Mouse (Mus musculus) embryonic facial prominence, embryonic 14.5 days (tissue): ENCODE data around the gene Magoh. TPM values are rescaled to one million over a fixed set of nuclear protein-coding genes. Genes with fewer than 3 reads are reported as not detected.

Experiments used
- ATAC-seq: fragments of 200-750 bp; cut with Nextera tagmentation; 2 replicates; pipeline ENCODE4 v1.8.0; 2017; ENCODE audit warnings: low read depth, moderate number of reproducible peaks, moderate TSS enrichment
- DNase-seq: peaks from one replicate; pipeline ENCODE4 v3.0.0-alpha.2; 2015; ENCODE audit warnings: low spot score
- H3K27ac ChIP-seq: fragments of 300-500 bp; sonication (generic); replicated peaks from 2 replicates; pipeline ENCODE4 v1.5.1; 2014; ENCODE audit warnings: low read depth, mild to moderate bottlenecking, low read length, moderate library complexity
- H3K27me3 ChIP-seq: fragments of 300-500 bp; sonication (generic); replicated peaks from 2 replicates; pipeline ENCODE4 v1.6.1; 2014; ENCODE audit warnings: low read length; ENCODE audit not compliant: control insufficient read depth, insufficient read depth
- H3K36me3 ChIP-seq: fragments of 300-500 bp; sonication (generic); 2 replicates; pipeline ENCODE4 v1.6.1; 2014; ENCODE audit warnings: low read length, mixed read lengths; ENCODE audit not compliant: control insufficient read depth, insufficient read depth
- H3K4me1 ChIP-seq: fragments of 300-500 bp; sonication (generic); 2 replicates; pipeline ENCODE4 v1.6.1; 2014; ENCODE audit warnings: antibody characterized with exemption, low read length; ENCODE audit not compliant: control insufficient read depth, insufficient read depth
- H3K4me2 ChIP-seq: fragments of 300-500 bp; sonication (generic); 2 replicates; pipeline ENCODE4 v1.6.1; 2014; ENCODE audit warnings: low read depth, mild to moderate bottlenecking, low read length, moderate library complexity, mixed read lengths
- H3K4me3 ChIP-seq: fragments of 300-500 bp; sonication (generic); 2 replicates; pipeline ENCODE4 v1.5.1; 2014; ENCODE audit warnings: low read depth, mild to moderate bottlenecking, low read length
- H3K9ac ChIP-seq: fragments of 300-500 bp; sonication (generic); 2 replicates; pipeline ENCODE4 v1.6.1; 2014; ENCODE audit warnings: low read depth, mild to moderate bottlenecking, low read length, moderate library complexity, mixed read lengths
- H3K9me3 ChIP-seq: fragments of 300-500 bp; sonication (generic); 2 replicates; pipeline ENCODE4 v1.6.1; 2016; ENCODE audit warnings: low read length; ENCODE audit not compliant: control insufficient read depth
- WGBS: fragments of 180-500 bp; shearing (Covaris S2); extraction: QIAGEN DNeasy Blood & Tissue Kit; methylation state at CpG from one replicate; pipeline ENCODE4 v1.1.7; 2014; 5-methylcytosine and 5-hydroxymethylcytosine counted together
- polyA plus RNA-seq: library from polyadenylated mRNA; unstranded; fragments of >200 nt; fragmentation: Nextera tagmentation; extraction: Ambion mirVana; gene quantifications from 2 replicates; pipeline ENCODE4 v1.2.1, GENCODE M21; 2014

Gene Magoh
- polyA plus RNA-seq, 1 experiment from 2014 or later: 176 TPM

DNA sequence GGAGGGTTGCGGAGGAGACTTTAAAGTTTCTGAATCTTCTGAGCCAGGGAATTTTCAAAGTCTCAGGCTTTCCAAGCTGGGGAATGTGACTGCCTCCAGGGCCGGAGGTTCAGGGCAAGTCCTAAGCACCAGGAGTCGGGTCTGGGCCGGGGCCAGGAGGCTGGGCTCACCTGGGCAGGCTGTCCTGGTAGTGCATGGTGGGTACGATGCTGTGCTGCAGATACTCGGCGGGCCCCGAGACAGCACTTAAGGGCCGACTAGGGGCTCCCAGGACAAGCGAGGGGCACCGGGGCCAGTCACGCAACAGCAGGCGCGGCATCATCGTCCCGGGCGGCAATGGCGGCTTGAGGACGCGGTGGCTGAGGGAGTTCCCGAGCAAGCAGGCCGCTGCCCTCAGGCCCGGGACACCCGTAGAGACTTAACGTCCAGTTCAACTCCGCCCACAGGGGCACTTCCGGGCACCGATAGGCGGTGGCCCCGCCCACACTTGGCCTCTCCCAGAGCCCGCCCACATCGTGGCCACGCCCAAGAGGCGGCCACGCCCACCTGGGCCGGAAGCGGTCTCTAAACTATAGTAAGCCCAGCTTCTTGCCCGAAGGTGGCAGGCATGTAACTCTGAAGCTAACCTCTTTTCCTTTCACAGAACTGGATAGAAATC lies 43.7 kb downstream of the Magoh start, which contains the start of gene Cpt2:
Gene Cpt2, minus strand, starts transcription at position 466 of the 658 bp plus-strand sequence.
- 1% methylated on average over 33 of the region's 38 CpGs for WGBS
- H3K4me2 ChIP-seq: peak within 1 kb of the TSS; percentile 60
- peak within 1 kb of the TSS; percentile 80 for H3K9ac ChIP-seq
- no peaks in the 10 kb centered on the region for H3K9me3 ChIP-seq
- DNase-seq (peak; percentile 97), ATAC-seq (peak; percentile 94)
- peaks cover 15% of the 10 kb centered on the region for H3K4me1 ChIP-seq
- H3K27ac ChIP-seq: peak within 1 kb of the TSS; percentile 72
- H3K36me3 ChIP-seq: 0 out of 2 replicates have a peak, but pooled peaks cover 7% of the 10 kb centered on the region
- peak within 1 kb of the TSS; percentile 62 for H3K4me3 ChIP-seq
- H3K27me3 ChIP-seq: no peaks in the 10 kb centered on the region

DNA sequence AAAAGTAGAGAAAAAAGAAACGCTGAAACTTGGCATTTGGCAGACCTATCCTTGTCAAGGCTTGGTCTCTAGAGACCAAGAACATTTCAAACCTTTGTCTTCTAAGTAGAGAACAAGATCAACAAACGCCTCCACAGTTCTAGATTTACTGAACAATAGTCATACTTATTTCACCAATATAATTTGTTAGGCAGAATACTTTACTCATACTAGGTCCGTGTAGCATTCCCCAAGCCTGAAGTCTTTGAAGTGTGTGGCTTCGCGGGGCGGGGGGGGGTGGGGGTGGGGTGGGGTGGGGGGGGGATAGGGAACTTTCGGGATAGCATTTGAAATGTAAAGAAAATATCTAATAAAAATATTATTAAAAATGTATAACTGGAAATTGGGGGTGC lies 44.2 kb downstream of the Magoh start:
- Histone ChIP-seq H3K4me1 (peaks cover 15% of the 10 kb centered on the region), H3K4me3 (peak overlapping the region; percentile 62), H3K27ac (no peak overlapping the region), H3K36me3 (0 out of 2 replicates have a peak, but pooled peaks cover 7% of the 10 kb centered on the region), H3K27me3 (no peaks in the 10 kb centered on the region), H3K4me2 (peak overlapping the region; percentile 60), H3K9ac (no peak overlapping the region; the same call in 1 of the 2 replicates), H3K9me3 (no peaks in the 10 kb centered on the region)
- 47% methylated on average over 7 of the region's 7 CpGs for WGBS
- ATAC-seq (no peak; the same call in 1 of the 2 replicates), DNase-seq (no peak)

- no peak for ATAC-seq
- 50% methylated on average over 2 of the region's 2 CpGs for WGBS
These were observed 48.7 kb downstream of the Magoh start for GRCm38 (mm10) chr4:107928269-107928668.

GRCm38 (mm10) chr4:107928726-107929125 lies 49.2 kb downstream of the Magoh start:
- Histone ChIP-seq H3K27ac (no peak overlapping the region), H3K9me3 (no peaks in the 10 kb centered on the region), H3K4me2 (no peak overlapping the region), H3K9ac (no peak overlapping the region), H3K4me1 (no peaks in the 10 kb centered on the region), H3K27me3 (no peaks in the 10 kb centered on the region), H3K36me3 (no peaks in the 10 kb centered on the region), H3K4me3 (no peak overlapping the region)
- DNase-seq: no peak
- WGBS: 76% methylated on average over 2 of the region's 2 CpGs
- no peak for ATAC-seq

More at GRCm38 (mm10) chr4:107928269-107928668, 48.7 kb downstream of the Magoh start:
- H3K4me1 ChIP-seq: no peaks in the 10 kb centered on the region
- no peaks in the 10 kb centered on the region for H3K27me3 ChIP-seq
- no peak overlapping the region for H3K4me2 ChIP-seq
- no peak overlapping the region for H3K9ac ChIP-seq
- no peaks in the 10 kb centered on the region for H3K36me3 ChIP-seq
- H3K4me3 ChIP-seq: no peak overlapping the region
- H3K27ac ChIP-seq: no peak overlapping the region
- no peaks in the 10 kb centered on the region for H3K9me3 ChIP-seq
- no peak for DNase-seq

GRCm38 (mm10) chr4:107931453-107931852 lies 51.9 kb downstream of the Magoh start:
- H3K27ac ChIP-seq: no peak overlapping the region
- no peak for DNase-seq
- H3K4me1 ChIP-seq: no peaks in the 10 kb centered on the region
- H3K27me3 ChIP-seq: no peaks in the 10 kb centered on the region
- 81% methylated on average over 3 of the region's 3 CpGs for whole genome bisulfite sequencing
- no peak for ATAC-seq
- H3K9me3 ChIP-seq: no peaks in the 10 kb centered on the region
- no peak overlapping the region for H3K4me2 ChIP-seq
- no peak overlapping the region for H3K9ac ChIP-seq
- no peak overlapping the region for H3K4me3 ChIP-seq
- H3K36me3 ChIP-seq: no peaks in the 10 kb centered on the region

- DNase-seq: no peak
- H3K27me3 ChIP-seq: no peaks in the 10 kb centered on the region
- no peak overlapping the region for H3K4me2 ChIP-seq
- H3K27ac ChIP-seq: no peak overlapping the region
- no peak for ATAC-seq
- no peaks in the 10 kb centered on the region for H3K36me3 ChIP-seq
- no peak overlapping the region for H3K4me3 ChIP-seq
- 0 out of 2 replicates have a peak, but pooled peaks cover 2% of the 10 kb centered on the region for H3K4me1 ChIP-seq
- no peak overlapping the region for H3K9ac ChIP-seq
- no peaks in the 10 kb centered on the region for H3K9me3 ChIP-seq
- WGBS: 77% methylated on average over 8 of the region's 8 CpGs
These were observed 53.7 kb downstream of the Magoh start for GRCm38 (mm10) chr4:107933239-107933638.

GRCm38 (mm10) chr4:107935254-107935653 lies 55.7 kb downstream of the Magoh start:
- no peak overlapping the region for H3K4me3 ChIP-seq
- WGBS: 73% methylated on average over 3 of the region's 3 CpGs
- H3K4me1 ChIP-seq: 0 out of 2 replicates have a peak, but pooled peaks cover 6% of the 10 kb centered on the region
- no peak overlapping the region for H3K9ac ChIP-seq
- DNase-seq: no peak
- H3K9me3 ChIP-seq: no peaks in the 10 kb centered on the region
- H3K36me3 ChIP-seq: no peaks in the 10 kb centered on the region
- no peaks in the 10 kb centered on the region for H3K27me3 ChIP-seq
- ATAC-seq: no peak
- no peak overlapping the region for H3K27ac ChIP-seq
- H3K4me2 ChIP-seq: no peak overlapping the region
